Mouse (Mus musculus) ovary, postnatal 36 days (tissue): ENCODE measurements around the gene Zfp157.
"Not testable (repeated sequence)": the region's sequence is repeated elsewhere in the genome, so short reads cannot be mapped to it uniquely, and the experiment has no call there.

Experiments used
- DNase-seq: peaks from one replicate; pipeline ENCODE4 v3.0.0; 2022; ENCODE audit warnings: low spot score, mixed read lengths

The Zfp157 gene

DNA sequence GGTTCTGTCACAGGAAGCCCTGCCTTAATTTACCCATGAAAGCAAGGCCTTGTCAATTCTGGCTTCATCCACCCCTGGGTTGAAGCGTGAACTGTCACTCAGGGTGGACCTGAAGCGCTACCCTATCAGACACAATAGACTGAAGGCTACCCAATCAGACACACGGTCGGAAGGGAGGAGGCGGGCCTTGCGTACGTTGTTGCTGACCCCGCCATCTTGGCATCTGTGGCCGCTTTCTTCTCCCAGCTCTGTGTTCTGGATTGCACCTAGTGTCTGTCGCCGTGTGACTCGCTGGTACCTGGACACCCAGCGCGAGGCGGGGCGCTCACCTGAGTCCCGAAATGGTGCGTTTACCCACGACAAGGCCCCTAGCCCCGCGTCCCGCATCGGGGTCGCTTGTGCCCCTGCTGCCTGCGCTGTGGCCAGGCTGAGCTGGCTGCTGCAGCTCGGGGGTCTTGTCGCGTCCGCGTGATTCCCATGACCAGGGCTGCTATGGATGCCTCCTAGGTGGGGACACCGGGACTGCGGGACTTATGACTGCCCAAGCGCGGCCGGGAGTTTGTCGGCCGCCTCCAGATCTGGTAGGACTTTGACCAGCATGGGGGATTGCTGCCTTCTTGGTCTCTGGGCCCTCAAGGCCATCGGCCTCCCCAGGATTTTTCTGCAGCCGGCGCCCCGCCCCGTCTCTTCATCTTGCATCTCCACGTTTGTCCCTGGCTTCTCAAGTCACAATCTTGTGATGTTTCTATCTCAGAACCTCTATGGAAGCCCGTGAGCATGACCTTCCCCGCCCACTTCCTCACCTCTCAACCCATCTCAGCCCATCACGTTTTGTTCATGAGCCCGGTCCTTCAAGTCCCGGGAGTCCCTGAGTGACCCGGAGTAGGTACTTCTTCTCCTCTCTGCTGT lies at the start of gene Zfp157:
Gene Zfp157, plus strand, starts transcription at position 183 of the 909 bp plus-strand sequence.
- peak; percentile 82 for DNase-seq

GRCm38 (mm10) chr5:138397795-138398337 lies 43.4 kb upstream of the Zfp157 start:
- DNase-seq = no peak

GRCm38 (mm10) chr5:138400431-138400830 lies 40.8 kb upstream of the Zfp157 start:
- DNase-seq = not testable (repeated sequence)

- DNase-seq = no peak
Measured at GRCm38 (mm10) chr5:138458371-138458770, 17.1 kb downstream of the Zfp157 start.

DNA sequence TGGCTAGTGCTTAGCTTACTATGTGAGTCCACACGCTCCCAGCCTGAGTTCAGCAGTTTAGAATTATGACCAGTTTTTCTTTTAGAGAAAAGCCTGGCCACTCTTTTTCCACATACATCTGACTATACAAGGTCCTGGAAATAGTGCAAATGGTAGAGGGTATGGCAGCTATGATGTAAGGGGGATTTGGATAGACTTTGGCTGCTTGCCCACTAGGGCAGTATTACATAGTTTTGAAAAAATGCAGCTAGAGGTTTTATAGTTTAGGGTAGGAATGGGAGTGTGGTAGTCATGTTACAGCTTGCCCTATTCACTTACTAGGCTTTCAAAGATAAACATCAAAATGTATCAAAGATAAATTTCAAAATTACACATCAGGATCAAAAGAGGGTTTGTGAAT lies 17.8 kb downstream of the Zfp157 start:
- no peak for DNase-seq

DNA sequence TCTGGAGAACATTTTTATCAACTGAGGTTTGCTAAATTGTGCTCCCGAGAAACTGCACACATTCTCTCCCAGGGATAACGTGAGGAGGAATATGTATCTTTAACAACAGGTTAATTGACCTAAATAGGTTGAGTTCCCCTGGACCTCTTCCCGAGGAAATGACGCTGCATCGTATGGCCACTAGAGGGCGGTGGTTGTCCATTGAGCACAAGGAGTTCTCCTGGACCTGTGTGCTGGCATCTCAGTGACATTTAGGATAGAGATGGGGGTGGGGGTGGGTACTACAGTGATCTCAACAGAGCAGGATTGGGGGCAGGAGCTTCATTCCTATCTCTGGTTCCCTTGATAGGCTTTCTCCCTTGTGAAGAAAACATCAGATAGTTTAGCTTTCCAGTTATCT lies 32.3 kb downstream of the Zfp157 start:
- peak; percentile 41 for DNase-seq

- not testable (repeated sequence) for DNase-seq
Measured at GRCm38 (mm10) chr5:138504548-138504947, 63.3 kb downstream of the Zfp157 start.
